Mouse (Mus musculus) kidney, embryonic 14.5 days (tissue): Measurements from ENCODE around the gene S100a7a. TPM values are rescaled to one million over a fixed set of nuclear protein-coding genes. Genes with fewer than 3 reads are reported as not detected.
A peak's percentile ranks its signal among the peaks of the same experiment; 100 is the strongest.

Experiments
- ATAC-seq: fragments of 200-750 bp; cut with Nextera tagmentation; 2 replicates; pipeline ENCODE4 v1.8.0; 2017; ENCODE audit warnings: moderate number of reproducible peaks, mild to moderate bottlenecking, moderate TSS enrichment, moderate library complexity; ENCODE audit not compliant: low FRiP score, low TSS enrichment
- H3K27ac ChIP-seq: fragments of 300-500 bp; sonication (generic); 2 replicates; pipeline ENCODE4 v1.5.1; 2014; ENCODE audit warnings: low read depth, mild to moderate bottlenecking, low read length, moderate library complexity, mixed read lengths
- H3K27me3 ChIP-seq: fragments of 300-500 bp; sonication (generic); 2 replicates; pipeline ENCODE4 v1.6.1; 2014; ENCODE audit warnings: mild to moderate bottlenecking, low read length; ENCODE audit not compliant: control insufficient read depth, insufficient read depth
- H3K36me3 ChIP-seq: fragments of 300-500 bp; sonication (generic); 2 replicates; pipeline ENCODE4 v1.6.1; 2014; ENCODE audit warnings: low read length, mixed read lengths; ENCODE audit not compliant: control insufficient read depth, insufficient read depth
- H3K4me1 ChIP-seq: fragments of 300-500 bp; sonication (generic); 2 replicates; pipeline ENCODE4 v1.6.1; 2014; ENCODE audit warnings: low read length, mixed read lengths; ENCODE audit not compliant: control insufficient read depth, insufficient read depth
- H3K4me2 ChIP-seq: fragments of 300-500 bp; sonication (generic); replicated peaks from 2 replicates; pipeline ENCODE4 v1.6.1; 2014; ENCODE audit warnings: low read depth, mild to moderate bottlenecking, low read length
- H3K4me3 ChIP-seq: fragments of 300-500 bp; sonication (generic); 2 replicates; pipeline ENCODE4 v1.5.1; 2014; ENCODE audit warnings: mild to moderate bottlenecking, low read length
- H3K9ac ChIP-seq: fragments of 300-500 bp; sonication (generic); 2 replicates; pipeline ENCODE4 v1.6.1; 2014; ENCODE audit warnings: low read depth, mild to moderate bottlenecking, low read length, moderate library complexity
- H3K9me3 ChIP-seq: fragments of 300-500 bp; sonication (generic); 2 replicates; pipeline ENCODE4 v1.6.1; 2016; ENCODE audit warnings: low read length; ENCODE audit not compliant: control insufficient read depth
- WGBS: fragments of 180-500 bp; shearing (Covaris S2); extraction: QIAGEN DNeasy Blood & Tissue Kit; methylation state at CpG from one replicate; pipeline ENCODE4 v1.1.7; 2014; 5-methylcytosine and 5-hydroxymethylcytosine counted together
- polyA plus RNA-seq: library from polyadenylated mRNA; unstranded; fragments of >200 nt; fragmentation: Nextera tagmentation; extraction: Ambion mirVana; gene quantifications from 2 replicates; pipeline ENCODE4 v1.2.1, GENCODE M21; 2014

The S100a7a gene
- polyA plus RNA-seq, 1 experiment from 2014 or later, result not detected

- Histone ChIP-seq H3K27me3 (no peaks in the 10 kb centered on the region), H3K9ac (no peak overlapping the region), H3K4me1 (no peaks in the 10 kb centered on the region), H3K36me3 (no peaks in the 10 kb centered on the region), H3K27ac (no peak overlapping the region), H3K4me2 (no peak overlapping the region), H3K4me3 (no peak overlapping the region), H3K9me3 (no peaks in the 10 kb centered on the region)
- ATAC-seq, result no peak
- WGBS, result 56% methylated on average over 7 of the region's 7 CpGs
These were observed 14.2 kb upstream of the S100a7a start for GRCm38 (mm10) chr3:90639511-90640154.

- Histone ChIP-seq H3K9me3 (no peaks in the 10 kb centered on the region), H3K9ac (no peak overlapping the region), H3K4me2 (no peak overlapping the region), H3K27ac (no peak overlapping the region), H3K27me3 (no peaks in the 10 kb centered on the region), H3K36me3 (no peaks in the 10 kb centered on the region), H3K4me1 (no peaks in the 10 kb centered on the region), H3K4me3 (no peak overlapping the region)
- no peak for ATAC-seq
- 76% methylated on average over 7 of the region's 7 CpGs for WGBS
These were observed 12.8 kb upstream of the S100a7a start for GRCm38 (mm10) chr3:90640981-90641380.

- Histone ChIP-seq H3K4me2 (no peak overlapping the region), H3K4me1 (no peaks in the 10 kb centered on the region), H3K36me3 (no peaks in the 10 kb centered on the region), H3K27ac (no peak overlapping the region), H3K9me3 (no peaks in the 10 kb centered on the region), H3K4me3 (no peak overlapping the region), H3K9ac (no peak overlapping the region), H3K27me3 (no peaks in the 10 kb centered on the region)
- 53% methylated on average over 3 of the region's 3 CpGs for WGBS
- ATAC-seq, result no peak
These were observed 9.6 kb upstream of the S100a7a start for GRCm38 (mm10) chr3:90644220-90644619.

- Histone ChIP-seq H3K4me1 (no peaks in the 10 kb centered on the region), H3K9ac (no peak overlapping the region), H3K4me3 (no peak overlapping the region), H3K36me3 (no peaks in the 10 kb centered on the region), H3K27me3 (no peaks in the 10 kb centered on the region), H3K9me3 (no peaks in the 10 kb centered on the region), H3K27ac (no peak overlapping the region), H3K4me2 (no peak overlapping the region)
- no peak for ATAC-seq
- 77% methylated on average over 1 of the region's 1 CpGs for WGBS
These were observed 6.5 kb upstream of the S100a7a start for GRCm38 (mm10) chr3:90647291-90647690.

- no peaks in the 10 kb centered on the region for H3K4me1 ChIP-seq
- H3K4me2 ChIP-seq, result no peak overlapping the region
- no peaks in the 10 kb centered on the region for H3K9me3 ChIP-seq
- no peak overlapping the region for H3K4me3 ChIP-seq
- no peak overlapping the region for H3K27ac ChIP-seq
- H3K36me3 ChIP-seq, result no peaks in the 10 kb centered on the region
- no peak overlapping the region for H3K9ac ChIP-seq
- ATAC-seq, result no peak
- no peaks in the 10 kb centered on the region for H3K27me3 ChIP-seq
These were observed 4.8 kb upstream of the S100a7a start for GRCm38 (mm10) chr3:90648981-90649380.

GRCm38 (mm10) chr3:90649832-90650231 lies 4.0 kb upstream of the S100a7a start:
- no peak overlapping the region for H3K4me3 ChIP-seq
- H3K9me3 ChIP-seq, result no peaks in the 10 kb centered on the region
- H3K27me3 ChIP-seq, result no peaks in the 10 kb centered on the region
- no peaks in the 10 kb centered on the region for H3K4me1 ChIP-seq
- no peak overlapping the region for H3K27ac ChIP-seq
- no peak overlapping the region for H3K4me2 ChIP-seq
- no peak overlapping the region for H3K9ac ChIP-seq
- ATAC-seq, result no peak
- no peaks in the 10 kb centered on the region for H3K36me3 ChIP-seq
- 92% methylated on average over 2 of the region's 2 CpGs for WGBS

- WGBS, result 37% methylated on average over 5 of the region's 5 CpGs
- no peak overlapping the region for H3K9ac ChIP-seq
- ATAC-seq, result peak; percentile 82; the same call in 1 of the 2 replicates
These were observed 824 bp upstream of the S100a7a start for GRCm38 (mm10) chr3:90652878-90653508.

GRCm38 (mm10) chr3:90657405-90657804 lies 3.6 kb downstream of the S100a7a start:
- Histone ChIP-seq H3K4me2 (no peak overlapping the region), H3K9ac (no peak overlapping the region), H3K27ac (no peak overlapping the region), H3K4me1 (no peaks in the 10 kb centered on the region), H3K27me3 (no peaks in the 10 kb centered on the region), H3K9me3 (no peaks in the 10 kb centered on the region), H3K36me3 (no peaks in the 10 kb centered on the region), H3K4me3 (no peak overlapping the region)
- 75% methylated on average over 4 of the region's 4 CpGs for WGBS
- ATAC-seq, result no peak

More at GRCm38 (mm10) chr3:90652878-90653508, 824 bp upstream of the S100a7a start:
- no peak overlapping the region for H3K4me2 ChIP-seq
- no peak overlapping the region for H3K27ac ChIP-seq
- no peak overlapping the region for H3K4me3 ChIP-seq
- H3K36me3 ChIP-seq, result no peaks in the 10 kb centered on the region
- H3K4me1 ChIP-seq, result no peaks in the 10 kb centered on the region
- no peaks in the 10 kb centered on the region for H3K27me3 ChIP-seq
- H3K9me3 ChIP-seq, result no peaks in the 10 kb centered on the region

- H3K4me1 ChIP-seq, result no peaks in the 10 kb centered on the region
- no peaks in the 10 kb centered on the region for H3K27me3 ChIP-seq
- H3K27ac ChIP-seq, result no peak overlapping the region
- H3K4me3 ChIP-seq, result no peak overlapping the region
- no peaks in the 10 kb centered on the region for H3K36me3 ChIP-seq
- no peak overlapping the region for H3K4me2 ChIP-seq
- no peaks in the 10 kb centered on the region for H3K9me3 ChIP-seq
- ATAC-seq, result no peak
- H3K9ac ChIP-seq, result no peak overlapping the region
These were observed 5.7 kb downstream of the S100a7a start for GRCm38 (mm10) chr3:90659364-90660044.
